Mouse (Mus musculus): Measurements from ENCODE around the gene Nfyc.

- TF ChIP-seq CTCF (IDR thresholded peaks at IDR 0.05; ENCODE audit: low read depth) (no peak), EP300 (IDR thresholded peaks at IDR 0.05; ENCODE audit: low read depth) (no peak)
These were observed 113.8 kb downstream of the Nfyc start for GRCm38 (mm10) chr4:120717591-120717990.

All from liver, embryonic 14.5 days (tissue).